Mouse (Mus musculus): ENCODE measurements around the gene Pstk.
"Not testable (repeated sequence)": the region's sequence is repeated elsewhere in the genome, so short reads cannot be mapped to it uniquely, and the experiment has no call there.

Gene Pstk

DNA sequence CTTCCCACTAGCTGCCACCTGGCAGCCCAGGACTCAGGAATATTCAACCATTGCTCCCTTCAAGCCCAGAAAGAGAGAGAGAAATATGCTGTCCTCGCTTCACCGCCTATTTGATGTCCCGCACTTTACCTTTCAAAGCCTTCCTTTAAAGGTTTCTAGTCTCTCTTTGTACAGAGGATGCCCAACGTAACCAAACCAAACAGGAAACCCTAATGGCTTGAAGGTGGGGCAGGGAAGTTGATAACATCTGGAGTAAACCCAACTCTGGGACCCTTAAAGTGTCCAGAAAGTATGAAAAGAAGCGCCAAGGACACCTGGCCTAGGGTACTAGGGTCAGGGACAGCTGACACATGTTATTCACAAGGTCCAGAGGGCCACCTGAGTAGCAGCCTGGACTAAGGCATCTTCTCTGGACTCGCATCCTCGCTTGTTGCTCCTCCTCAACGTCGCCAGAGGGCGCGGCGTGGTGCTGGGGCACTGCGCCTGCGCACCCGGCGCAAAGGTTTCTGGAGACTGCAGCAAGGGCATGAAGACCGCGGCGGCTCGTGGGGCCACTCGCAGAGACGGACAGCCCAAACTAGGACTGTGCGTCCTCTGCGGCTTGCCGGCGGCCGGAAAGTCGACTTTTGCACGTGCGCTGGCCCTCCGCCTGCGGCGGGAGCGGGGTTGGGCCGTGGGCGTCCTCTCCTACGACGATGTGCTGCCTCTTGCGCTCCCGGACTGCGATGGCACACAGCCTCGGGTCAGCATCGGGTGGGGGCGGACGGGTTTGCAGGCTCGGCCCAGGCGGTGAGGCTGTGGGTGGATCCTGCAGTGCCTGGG, at the start of gene Pstk:
Gene Pstk, plus strand, starts transcription at position 494 of the 822 bp plus-strand sequence.
- DNase-seq (ENCODE audit: low spot score in 2 of 2), result peak; percentile 82 to 84

DNA sequence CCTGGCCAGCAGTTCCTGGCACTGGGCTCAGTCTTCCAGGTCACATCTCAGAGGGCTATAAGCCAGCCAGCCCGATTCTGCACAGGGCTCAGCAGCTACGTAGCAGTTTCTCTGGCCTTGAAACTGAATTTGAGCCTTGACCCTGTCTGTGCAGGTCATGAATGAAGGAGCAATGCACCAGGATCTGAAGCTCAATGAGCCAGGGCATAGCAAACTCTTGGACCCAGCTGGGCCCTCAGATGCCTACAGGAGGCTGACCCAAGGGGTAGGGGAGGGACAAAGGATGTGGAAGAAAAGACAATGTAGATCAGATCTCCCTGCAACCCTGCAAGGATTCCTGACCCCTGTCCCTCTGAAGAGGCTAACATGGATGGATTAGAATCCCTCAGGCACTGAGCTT, 48.7 kb upstream of the Pstk start, which contains the start of gene Cuzd1:
Gene Cuzd1, minus strand, starts transcription at position 101 of the 400 bp plus-strand sequence.
- no peak for DNase-seq (ENCODE audit: low spot score in 2 of 2)

DNA sequence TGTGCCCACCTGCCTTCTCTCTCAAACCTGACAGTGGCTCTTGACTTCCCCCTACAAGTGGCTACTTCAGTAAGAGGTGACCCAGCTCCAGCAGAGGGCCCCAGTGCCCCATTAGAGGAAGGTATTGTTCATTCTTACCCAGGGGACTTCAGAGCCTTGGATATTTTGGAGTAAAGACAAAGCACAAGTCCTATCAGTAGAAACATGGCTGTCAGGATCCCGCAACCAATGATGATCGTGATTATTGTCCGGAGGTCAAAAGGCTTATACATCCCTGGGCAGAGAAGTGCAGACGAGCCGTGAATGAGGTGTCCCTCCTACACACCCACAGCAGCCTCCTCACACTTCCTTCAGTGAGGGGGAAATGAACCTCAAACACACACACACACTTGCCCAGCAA, 43.9 kb upstream of the Pstk start:
- DNase-seq (ENCODE audit: low spot score in 2 of 2), result no peak

DNA sequence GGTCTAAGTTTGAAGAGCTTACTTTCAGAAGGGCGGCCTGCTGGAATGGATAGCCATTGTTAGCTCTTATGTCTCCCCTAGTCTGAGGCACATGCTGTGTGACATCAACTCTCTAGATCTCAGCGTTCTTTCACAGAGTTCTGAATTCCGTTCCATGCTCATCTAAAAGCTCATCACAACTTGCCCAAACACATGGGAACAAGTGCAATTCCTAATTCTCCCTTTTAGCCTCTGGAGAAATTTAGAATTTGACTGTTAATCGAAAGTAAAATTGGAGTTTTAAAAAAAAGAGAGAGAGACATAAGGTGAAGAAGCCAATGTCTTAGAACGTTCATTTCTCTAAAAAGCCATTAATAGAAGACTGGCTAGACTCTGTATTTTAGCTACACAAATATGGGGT, 41.5 kb upstream of the Pstk start, which contains the start of gene Fam24b:
Gene Fam24b, minus strand, starts transcription at position 101 of the 400 bp plus-strand sequence.
- DNase-seq (ENCODE audit: low spot score in 2 of 2), result no peak

DNA sequence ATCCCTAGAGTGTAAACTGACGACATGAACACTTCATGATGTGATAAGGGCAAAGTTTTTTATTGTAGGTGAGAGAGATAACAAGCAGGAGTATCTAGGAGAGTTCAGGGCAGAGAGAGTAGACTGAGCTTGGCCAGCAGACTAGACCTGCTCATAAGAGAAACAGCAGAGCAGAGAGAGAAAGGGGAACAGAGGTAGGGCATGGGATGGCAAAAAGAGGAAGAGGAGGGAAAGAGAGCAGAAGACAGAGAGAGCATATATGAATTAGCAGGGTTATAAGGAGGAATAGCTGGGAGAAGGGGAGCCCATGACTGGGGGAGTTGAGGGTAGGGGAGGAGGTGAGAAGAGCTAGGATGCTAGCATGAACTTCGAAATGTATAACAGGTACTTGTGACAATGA, 39.3 kb upstream of the Pstk start:
- DNase-seq (ENCODE audit: low spot score in 2 of 2), result no peak

DNA sequence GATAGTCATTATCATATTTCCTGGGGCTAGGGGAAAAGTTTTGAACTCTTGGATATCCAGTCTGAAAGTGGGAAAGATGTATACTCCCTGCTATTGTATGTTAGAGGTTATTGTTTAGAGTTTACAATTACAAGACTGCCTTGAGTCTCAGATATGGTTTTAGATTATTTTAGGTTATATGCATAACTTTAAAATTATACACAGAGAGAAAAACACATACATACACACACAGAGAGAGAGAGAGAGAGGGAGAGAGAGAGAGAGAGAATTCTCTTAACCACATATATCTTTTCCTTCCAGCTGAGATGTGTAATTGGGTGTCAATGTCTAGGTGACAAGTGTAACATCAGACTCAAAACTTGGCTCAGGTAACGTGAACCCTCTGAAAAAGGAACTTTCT, 37.4 kb upstream of the Pstk start, which contains the start of gene Fam24a:
Gene Fam24a, plus strand, starts transcription at position 301 of the 400 bp plus-strand sequence.
- DNase-seq (ENCODE audit: low spot score in 2 of 2), result no peak

DNA sequence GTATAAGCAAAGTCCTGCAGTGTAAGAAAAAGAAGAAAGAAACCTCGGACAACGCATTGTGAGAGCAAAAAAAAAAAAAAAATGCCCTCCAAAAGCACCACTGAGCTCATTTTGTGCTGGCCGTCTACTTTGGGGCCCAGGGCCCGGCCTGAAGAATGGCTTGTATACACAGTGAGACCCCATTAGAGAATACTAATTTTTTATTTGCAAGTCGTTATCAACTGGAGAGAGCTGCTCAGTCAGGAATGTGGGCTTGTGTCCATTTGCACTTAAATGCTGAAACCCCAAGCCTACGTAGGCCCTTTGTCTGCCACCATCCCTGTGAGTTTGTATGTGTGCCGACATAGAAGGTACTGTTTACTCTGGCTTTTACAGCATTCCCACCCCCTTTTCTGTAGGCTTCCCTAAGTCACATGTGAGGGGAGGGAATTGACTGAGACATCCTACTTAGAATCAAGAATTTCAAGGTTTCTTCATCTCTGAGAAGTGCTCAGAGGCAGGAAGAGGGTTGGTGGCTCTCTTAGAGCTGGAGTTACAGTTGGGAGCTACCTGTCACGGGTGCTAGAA, 33.4 kb upstream of the Pstk start:
- no peak for DNase-seq (ENCODE audit: low spot score in 2 of 2)

DNA sequence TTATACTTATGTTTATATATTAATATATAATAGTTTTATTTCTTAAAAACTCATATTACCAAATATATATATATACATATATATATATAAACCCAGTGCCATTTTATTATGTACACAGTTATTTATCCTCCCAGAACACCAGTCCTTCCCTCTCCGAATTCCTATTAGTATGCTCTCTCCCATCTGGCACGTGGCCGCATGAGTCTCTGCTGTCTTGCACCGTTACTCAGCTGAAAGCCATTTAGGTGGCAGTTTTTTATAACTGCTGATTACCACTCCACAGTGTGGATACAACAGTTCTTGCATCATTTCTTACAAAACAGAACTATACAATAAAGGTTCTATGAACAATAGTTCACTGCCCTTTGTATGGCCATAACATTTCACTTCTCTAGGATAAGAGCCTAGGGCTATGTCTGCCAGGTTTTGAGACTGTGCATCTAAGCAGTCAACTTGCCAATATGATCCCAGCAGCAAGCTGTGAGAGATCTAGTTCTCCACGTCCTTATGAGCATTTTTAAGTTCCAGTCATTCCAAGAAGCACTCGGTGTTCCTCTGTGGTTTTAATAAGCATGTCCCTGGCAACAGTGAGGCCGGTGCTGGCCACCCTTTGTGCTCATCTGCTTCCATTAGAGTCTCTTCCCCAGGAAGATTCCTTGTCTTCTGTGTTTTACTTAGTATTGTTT, 24.9 kb upstream of the Pstk start:
- DNase-seq (ENCODE audit: low spot score in 2 of 2), result no peak

DNA sequence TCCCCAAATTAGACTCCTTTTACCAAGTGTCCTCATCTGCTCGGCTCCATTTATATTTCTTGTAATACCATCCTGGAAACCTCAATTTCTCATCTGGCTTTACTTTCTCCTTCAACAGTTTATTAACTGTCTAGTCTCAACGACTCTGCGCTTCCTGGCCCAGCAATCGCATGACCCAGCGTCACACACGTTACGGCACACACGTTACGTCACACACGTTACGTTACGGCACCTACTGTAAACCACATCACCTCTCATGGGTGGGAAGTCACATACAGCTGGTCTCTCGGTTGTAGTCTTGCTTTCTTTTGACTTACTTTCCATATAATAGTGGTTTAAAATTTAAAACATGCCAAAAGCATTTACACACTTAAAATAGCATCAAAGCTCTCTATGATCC, 14.8 kb upstream of the Pstk start:
- DNase-seq (ENCODE audit: low spot score in 2 of 2), result no peak

DNA sequence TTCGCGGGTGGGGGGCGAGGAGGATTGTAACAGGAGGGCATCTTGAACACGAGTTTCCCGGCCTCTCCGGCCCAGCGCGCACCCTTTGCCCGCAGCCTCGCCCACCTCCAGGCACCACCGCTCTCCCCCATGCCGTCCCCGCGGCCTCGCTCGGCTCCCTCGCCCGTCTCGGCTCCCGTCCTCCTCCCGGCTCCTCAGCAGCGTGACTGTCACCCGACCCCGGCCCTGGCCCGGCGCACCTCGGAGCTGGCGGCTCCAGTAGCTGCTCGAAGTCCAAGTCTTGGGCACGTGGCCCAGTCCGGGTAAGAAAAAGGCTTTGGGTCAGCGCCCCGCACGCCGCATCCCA, 8.7 kb upstream of the Pstk start:
- DNase-seq (ENCODE audit: low spot score in 2 of 2), result no peak

DNA sequence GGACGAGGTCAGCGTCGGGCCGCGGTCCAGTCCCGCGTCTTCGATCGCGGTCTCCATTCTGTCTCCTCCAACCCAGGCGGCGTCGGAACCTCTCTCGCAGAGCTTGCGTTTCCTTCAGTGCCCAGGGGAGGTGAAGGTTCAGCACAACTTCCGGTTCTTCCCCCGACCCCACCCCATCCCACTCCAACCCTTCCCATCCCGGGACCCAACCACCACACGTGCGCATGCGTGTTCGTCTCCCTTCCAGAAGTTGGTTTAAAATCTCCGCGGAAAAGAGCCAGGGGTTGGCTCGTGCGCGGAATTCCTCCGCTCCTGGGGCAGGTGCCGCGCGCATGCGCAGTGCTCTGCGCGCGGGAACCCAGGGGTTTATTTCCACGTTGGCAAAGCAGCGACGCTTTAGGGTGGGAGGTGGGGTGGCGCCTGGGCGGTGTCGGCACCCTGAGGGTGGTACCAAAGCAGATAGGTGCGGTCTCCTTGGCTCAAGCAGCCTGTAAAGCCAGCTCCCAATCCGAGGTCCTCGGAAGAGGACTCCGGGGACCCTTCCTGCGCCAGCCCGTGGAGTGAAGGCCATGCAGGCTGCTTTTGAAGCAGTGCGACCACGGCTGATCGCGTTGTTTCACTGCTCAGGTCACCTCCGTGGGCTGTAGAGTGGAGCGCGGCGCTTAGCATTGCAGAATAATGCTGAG, 8.2 kb upstream of the Pstk start, which contains the start of gene 2310057M21Rik:
Gene 2310057M21Rik, minus strand, starts transcription at position 145 of the 686 bp plus-strand sequence.
- DNase-seq (ENCODE audit: low spot score in 2 of 2), result peak; percentile 87 to 93

DNA sequence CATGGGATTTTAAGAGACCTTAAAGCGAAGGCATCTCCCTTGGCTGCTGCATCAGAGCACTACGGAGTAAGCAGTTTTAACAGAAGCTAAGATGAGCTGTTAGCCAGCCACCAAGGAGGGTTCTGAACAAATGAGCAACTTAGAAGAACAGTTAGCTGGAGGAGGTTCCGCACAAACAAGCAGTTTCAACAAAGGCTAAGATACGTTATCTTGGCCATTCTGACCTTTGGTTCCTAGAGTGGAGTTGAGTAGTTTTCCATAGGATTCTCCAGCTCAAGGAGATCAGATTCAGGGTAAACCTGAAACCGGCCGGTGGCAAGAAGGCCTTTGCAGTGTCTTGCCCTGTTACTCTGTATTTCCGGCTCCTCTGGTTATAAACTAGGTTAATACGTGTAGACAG, 6.8 kb upstream of the Pstk start:
- DNase-seq (ENCODE audit: low spot score in 2 of 2), result no peak

DNA sequence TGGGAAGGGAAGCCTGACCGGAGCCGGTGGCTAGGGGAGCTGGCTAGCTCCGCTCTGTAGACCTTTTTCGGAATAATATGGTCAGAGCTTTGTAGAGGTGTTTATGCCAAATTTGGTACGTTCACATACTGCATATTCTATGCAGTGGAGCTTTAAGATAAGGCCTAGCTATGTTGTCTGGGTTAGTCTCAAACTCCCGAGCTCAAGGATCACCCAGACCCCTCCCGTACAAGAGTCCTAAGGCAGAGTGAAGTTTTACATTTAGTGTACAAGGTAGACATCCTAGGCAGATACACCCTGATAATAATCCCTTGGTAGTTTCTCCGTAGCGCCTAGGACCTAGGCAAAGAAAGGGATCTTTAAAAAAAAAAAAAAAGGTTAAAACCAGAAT, 524 bp downstream of the Pstk start:
- no peak for DNase-seq (ENCODE audit: low spot score in 2 of 2)

DNA sequence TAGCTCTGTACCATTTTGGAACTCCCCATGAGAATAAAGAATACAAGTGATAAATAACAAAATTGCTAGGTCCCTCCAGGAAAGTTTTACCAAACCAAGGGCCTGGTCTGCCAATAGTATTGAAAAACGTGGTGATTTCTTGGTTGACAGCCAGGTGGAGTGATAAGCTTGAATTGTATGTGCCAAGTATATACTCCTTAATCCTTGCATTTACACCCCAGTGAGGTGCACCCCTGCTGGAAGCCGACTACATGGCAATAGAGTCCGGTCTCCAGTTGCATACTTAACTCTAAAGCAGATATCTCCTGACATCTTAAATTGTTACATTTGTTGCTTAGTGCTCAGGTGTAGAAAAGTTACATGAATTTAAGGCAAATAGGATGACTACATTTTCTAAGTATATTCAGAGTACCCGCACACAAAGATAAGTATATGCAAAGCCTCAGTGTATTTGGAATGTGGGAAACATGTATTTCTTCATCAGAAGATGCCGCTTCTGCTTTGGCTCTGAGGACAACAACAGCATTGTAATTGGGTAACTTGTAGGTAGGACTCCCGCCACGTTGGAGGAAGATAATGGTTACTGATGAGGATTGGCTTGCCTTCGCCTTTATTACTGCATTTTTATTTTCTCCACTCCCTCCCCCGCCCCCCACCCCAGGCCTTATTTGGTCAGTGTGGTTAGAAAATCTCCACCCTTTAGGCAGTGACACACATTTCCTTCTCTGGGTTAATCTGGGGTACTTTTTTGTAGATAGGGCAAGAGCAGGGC, 1.1 kb downstream of the Pstk start:
- DNase-seq (ENCODE audit: low spot score in 2 of 2), result no peak

DNA sequence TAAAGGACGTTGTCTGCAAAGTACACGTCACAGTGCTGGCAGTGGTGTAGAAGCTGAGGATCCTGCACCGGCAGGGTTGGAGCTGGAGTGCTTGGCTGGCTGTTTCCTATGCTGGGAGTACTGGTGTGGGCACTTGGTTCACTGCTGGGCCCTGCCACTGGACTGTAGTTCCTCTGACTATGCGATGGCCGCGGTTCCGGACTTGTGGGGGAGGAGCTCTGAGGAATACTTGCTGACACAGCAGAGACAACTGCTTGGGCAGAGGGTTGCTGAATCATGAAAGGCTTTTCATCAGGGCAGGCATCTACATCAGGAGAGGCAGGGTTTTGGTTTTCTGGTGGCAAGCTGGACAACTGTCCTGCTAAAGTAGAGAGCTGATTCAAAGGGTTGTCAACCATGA, 20.8 kb downstream of the Pstk start:
- DNase-seq (ENCODE audit: low spot score in 2 of 2), result not testable (repeated sequence)

DNA sequence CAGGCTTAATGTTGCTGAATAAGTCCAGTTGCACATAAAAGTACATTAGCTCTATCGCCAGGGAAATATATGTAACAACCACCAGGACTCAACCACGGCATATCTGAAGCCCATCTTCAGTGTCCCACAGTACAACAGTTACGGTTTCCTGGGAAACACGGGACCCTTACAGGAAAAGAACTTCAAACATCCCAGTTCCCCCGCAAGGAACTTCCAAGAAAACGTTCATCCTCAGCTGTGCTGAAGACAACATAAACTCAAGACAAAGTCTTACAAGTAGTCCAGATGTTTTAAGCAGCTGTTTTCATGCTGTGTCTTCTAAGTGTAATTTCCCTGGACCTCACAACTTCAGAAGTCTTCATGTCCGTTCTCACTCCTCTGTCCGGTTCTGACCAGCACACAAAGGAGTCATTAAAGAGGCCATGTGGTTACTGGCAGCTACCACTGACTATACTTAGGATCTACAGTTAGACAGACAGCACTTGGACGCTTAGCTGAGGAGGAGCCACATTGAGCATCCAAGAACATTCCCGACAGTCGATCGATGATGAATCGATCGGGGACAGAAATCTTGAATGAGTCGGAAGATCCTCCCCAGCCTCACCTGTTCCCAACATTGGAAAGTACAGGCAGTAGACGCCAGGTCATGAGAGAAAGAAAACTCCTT, 38.5 kb downstream of the Pstk start:
- DNase-seq (ENCODE audit: low spot score in 2 of 2), result no peak

DNA sequence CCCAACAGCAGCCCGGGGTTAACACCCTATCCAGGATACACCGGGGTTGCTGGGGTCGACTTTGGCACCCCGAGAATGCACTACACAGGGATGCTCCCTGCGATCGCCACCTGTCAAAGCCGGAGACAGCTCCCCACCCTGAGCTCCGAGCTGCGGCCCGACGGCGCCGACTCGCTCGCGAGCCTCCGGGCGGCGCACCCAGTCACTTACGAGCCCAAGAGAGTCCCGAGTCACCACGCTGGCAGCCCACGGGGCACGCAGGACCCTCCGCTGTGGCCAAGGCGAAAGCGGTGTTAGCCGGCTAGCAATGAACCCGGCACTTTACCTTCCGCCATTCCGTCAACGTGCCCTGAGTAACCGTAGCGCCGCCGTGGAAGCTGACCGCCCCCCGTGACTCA, 39.0 kb downstream of the Pstk start:
- no peak for DNase-seq (ENCODE audit: low spot score in 2 of 2)

DNA sequence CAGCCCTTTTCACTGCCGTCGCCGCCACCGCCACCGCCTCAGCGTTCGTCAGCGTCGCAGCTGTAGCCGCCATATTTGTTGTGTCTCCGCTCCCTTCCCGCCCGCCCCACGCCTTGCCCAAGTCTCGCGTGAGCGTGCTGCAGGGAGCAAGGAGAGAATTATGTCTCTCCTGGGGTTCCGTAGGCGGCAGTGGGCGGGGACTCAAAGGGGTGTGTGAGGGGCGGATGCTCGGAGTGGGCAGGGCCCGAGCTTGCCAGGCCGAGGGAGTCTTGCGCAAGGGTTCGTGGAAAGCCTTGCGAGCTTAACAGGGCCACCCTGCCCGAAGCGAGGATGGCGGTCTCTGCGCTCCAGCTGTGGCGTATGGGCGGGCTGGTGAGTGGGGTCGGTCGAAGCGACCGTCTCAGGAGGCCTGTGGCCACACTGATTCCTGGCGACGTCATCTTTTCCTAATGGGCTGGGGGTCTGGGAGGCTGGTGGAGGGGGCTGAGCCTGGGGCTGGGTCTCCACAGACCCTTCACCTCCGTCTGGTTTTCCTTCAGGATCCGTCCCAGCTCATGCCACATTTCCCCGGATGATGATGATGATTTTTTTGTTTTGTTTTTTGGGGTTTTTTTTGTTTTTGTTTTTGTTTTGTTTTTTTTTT, 39.6 kb downstream of the Pstk start, which contains the start of the genes Ikzf5 and Acadsb:
Gene Ikzf5, minus strand, starts transcription at position 106 of the 643 bp plus-strand sequence.
Gene Acadsb, plus strand, starts transcription at position 186 of the 643 bp plus-strand sequence.
- peak; percentile 96 to 98 for DNase-seq (ENCODE audit: low spot score in 2 of 2)

DNA sequence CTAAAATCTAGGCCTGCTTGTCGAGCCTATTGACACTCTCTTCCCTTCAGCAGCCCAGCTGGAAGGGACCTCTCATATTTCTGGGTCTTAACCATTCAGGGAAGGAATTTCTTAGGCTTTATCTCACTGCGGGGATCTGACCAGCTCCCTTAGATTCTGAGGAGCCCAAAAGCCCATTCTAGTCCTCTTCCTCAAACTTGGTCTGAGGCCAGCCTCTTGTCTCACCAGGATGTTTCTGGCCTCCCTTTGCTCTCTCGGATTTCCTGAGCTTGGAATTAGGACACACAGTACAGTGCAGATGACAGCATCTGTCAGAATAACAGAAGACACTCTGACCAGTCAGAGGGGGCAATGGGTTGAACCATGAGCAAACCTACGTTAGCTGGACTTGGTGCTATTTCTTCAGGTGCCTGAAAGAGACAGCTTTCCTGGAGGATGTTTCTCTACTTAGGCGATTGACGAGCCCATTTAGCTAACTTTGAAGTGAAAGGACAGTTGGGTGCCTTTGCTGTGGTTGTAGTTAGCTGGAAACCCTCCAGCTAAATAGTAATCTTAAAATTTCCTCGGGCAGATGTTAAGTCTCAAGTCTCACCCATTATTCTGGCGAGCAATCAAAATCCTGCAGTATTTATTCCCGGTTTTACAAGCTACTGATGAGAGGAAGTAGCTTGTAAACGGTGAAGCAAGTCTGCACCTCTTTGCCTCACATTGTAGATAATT, 40.4 kb downstream of the Pstk start:
- DNase-seq (ENCODE audit: low spot score in 2 of 2), result no peak
